Mouse (Mus musculus) neural tube, embryonic 12.5 days (tissue): ENCODE results near the gene Cd84. TPM values are rescaled to one million over a fixed set of nuclear protein-coding genes. Genes with fewer than 3 reads are reported as not detected.
"Not testable (repeated sequence)": the region's sequence is repeated elsewhere in the genome, so short reads cannot be mapped to it uniquely, and the experiment has no call there.

Experiments used
- ATAC-seq: fragments of 200-750 bp; cut with Nextera tagmentation; 2 replicates; pipeline ENCODE4 v1.8.0; 2017; ENCODE audit warnings: low read depth, mild to moderate bottlenecking, moderate TSS enrichment, moderate library complexity; ENCODE audit not compliant: low FRiP score
- H3K27ac ChIP-seq: fragments of 300-500 bp; sonication (generic); 2 replicates; pipeline ENCODE4 v1.5.1; 2016
- H3K27me3 ChIP-seq: fragments of 300-500 bp; sonication (generic); replicated peaks from 2 replicates; pipeline ENCODE4 v1.6.1; 2016; ENCODE audit warnings: mild to moderate bottlenecking
- H3K36me3 ChIP-seq: fragments of 300-500 bp; sonication (generic); 2 replicates; pipeline ENCODE4 v1.6.1; 2016; ENCODE audit warnings: mild to moderate bottlenecking
- H3K4me1 ChIP-seq: fragments of 300-500 bp; sonication (generic); 2 replicates; pipeline ENCODE4 v1.6.1; 2016
- H3K4me2 ChIP-seq: fragments of 300-500 bp; sonication (generic); replicated peaks from 2 replicates; pipeline ENCODE4 v1.6.1; 2016; ENCODE audit warnings: mild to moderate bottlenecking
- H3K4me3 ChIP-seq: fragments of 300-500 bp; sonication (generic); 2 replicates; pipeline ENCODE4 v1.5.1; 2016
- H3K9ac ChIP-seq: fragments of 300-500 bp; sonication (generic); 2 replicates; pipeline ENCODE4 v1.6.1; 2016; ENCODE audit warnings: mild to moderate bottlenecking
- H3K9me3 ChIP-seq: fragments of 300-500 bp; sonication (generic); 2 replicates; pipeline ENCODE4 v1.6.1; 2016; ENCODE audit warnings: mild to moderate bottlenecking
- WGBS: fragments of 180-500 bp; shearing (Covaris S2); methylation state at CpG from one replicate; pipeline ENCODE4 v1.1.7; 2016; 5-methylcytosine and 5-hydroxymethylcytosine counted together
- polyA plus RNA-seq: library from polyadenylated mRNA; unstranded; fragments of >200 nt; fragmentation: Nextera tagmentation; extraction: Ambion mirVana; gene quantifications from 2 replicates; pipeline ENCODE4 v1.2.1, GENCODE M21; 2016

The Cd84 gene
- 0.66 and 1.2 TPM in 2 replicates for polyA plus RNA-seq

- Histone ChIP-seq H3K9ac (no peak within 1 kb of the TSS), H3K4me3 (no peak within 1 kb of the TSS), H3K9me3 (no peaks in the 10 kb centered on the region), H3K36me3 (no peaks in the 10 kb centered on the region), H3K4me2 (no peak within 1 kb of the TSS), H3K4me1 (no peaks in the 10 kb centered on the region), H3K27me3 (no peaks in the 10 kb centered on the region), H3K27ac (no peak within 1 kb of the TSS)
- 98% methylated on average over 3 of the region's 3 CpGs for WGBS
- no peak for ATAC-seq
These were observed at the start of gene Cd84 for GRCm38 (mm10) chr1:171839488-171839887. Gene Cd84 (plus strand): TSS chr1:171839697.

DNA sequence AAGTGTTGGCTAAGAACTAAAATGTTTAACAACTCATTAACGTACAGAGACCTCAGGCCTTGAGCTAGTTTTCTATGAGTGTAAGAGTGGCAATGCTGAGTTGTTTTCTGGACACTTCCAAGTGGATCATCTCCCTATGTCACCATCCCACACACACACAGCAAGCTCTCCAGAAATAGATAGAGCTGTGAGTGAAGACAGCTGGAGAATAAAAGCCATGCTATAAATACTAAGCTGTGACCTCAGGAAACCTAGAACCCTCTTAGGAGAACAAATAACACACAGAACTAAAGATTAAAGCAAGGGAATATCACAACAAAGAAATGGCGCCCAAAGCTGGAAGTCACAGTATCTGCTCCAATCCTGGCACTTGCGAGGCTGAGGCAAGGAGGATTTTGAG is 48.0 kb upstream of the Cd84 start:
- Histone ChIP-seq H3K4me2 (no peak overlapping the region), H3K4me1 (no peaks in the 10 kb centered on the region), H3K9me3 (no peaks in the 10 kb centered on the region), H3K4me3 (no peak overlapping the region), H3K36me3 (no peaks in the 10 kb centered on the region), H3K27ac (no peak overlapping the region), H3K27me3 (no peaks in the 10 kb centered on the region), H3K9ac (no peak overlapping the region)
- 90% methylated on average over 3 of the region's 3 CpGs for WGBS
- ATAC-seq: no peak

DNA sequence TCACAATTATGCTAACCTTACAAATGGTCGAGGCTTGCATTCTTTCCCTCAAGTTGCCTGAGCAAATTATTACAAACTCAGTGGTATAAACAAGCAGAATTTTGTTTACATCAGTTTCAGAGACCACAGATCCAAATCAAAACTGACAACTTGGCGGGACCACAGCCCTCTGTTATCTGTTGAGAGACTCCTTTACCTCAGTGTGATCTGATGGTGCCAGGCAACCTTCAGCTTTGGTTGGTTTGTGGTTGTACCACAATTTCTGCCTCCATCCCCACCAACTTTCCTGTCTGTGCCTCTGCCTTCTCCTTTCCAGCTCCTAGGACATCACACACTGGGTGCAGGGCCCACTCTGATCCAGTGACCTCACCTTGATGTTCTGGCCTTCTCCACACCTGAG is 43.3 kb upstream of the Cd84 start:
- no peak for ATAC-seq
- Histone ChIP-seq H3K36me3 (no peaks in the 10 kb centered on the region), H3K4me3 (no peak overlapping the region), H3K27me3 (no peaks in the 10 kb centered on the region), H3K9ac (no peak overlapping the region), H3K4me2 (no peak overlapping the region), H3K27ac (no peak overlapping the region), H3K4me1 (no peaks in the 10 kb centered on the region), H3K9me3 (no peaks in the 10 kb centered on the region)
- 75% methylated on average over 2 of the region's 2 CpGs for WGBS

- Histone ChIP-seq H3K27ac (no peak overlapping the region), H3K4me3 (no peak overlapping the region), H3K36me3 (no peaks in the 10 kb centered on the region), H3K4me2 (no peak overlapping the region), H3K9me3 (no peaks in the 10 kb centered on the region), H3K27me3 (no peaks in the 10 kb centered on the region), H3K4me1 (no peaks in the 10 kb centered on the region), H3K9ac (no peak overlapping the region)
- no peak for ATAC-seq
- WGBS: 88% methylated on average over 1 of the region's 1 CpGs
These were observed 41.7 kb upstream of the Cd84 start for GRCm38 (mm10) chr1:171797840-171798239.

GRCm38 (mm10) chr1:171799648-171800047 is 39.8 kb upstream of the Cd84 start:
- no peaks in the 10 kb centered on the region for H3K27me3 ChIP-seq
- no peak overlapping the region for H3K9ac ChIP-seq
- H3K4me2 ChIP-seq: no peak overlapping the region
- H3K36me3 ChIP-seq: no peaks in the 10 kb centered on the region
- H3K27ac ChIP-seq: no peak overlapping the region
- no peaks in the 10 kb centered on the region for H3K9me3 ChIP-seq
- H3K4me1 ChIP-seq: no peaks in the 10 kb centered on the region
- H3K4me3 ChIP-seq: no peak overlapping the region
- 87% methylated on average over 4 of the region's 4 CpGs for WGBS
- ATAC-seq: no peak

DNA sequence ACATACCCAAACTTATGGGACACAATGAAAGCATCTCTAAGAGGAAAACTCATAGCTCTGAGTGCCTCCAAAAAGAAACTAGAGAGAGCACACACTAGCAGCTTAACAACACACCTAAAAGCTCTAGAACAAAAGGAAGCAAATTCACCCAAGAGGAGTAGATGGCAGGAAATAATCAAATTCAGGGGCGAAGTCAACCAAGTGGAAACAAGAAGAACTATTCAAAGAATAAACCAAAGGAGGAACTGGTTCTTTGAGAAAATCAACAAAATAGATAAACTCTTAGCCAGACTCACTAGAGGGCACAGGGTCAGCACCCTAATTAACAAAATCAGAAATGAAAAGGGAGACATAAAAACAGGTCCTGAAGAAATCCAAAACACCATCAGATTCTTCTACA is 28.4 kb upstream of the Cd84 start:
- 74% methylated on average over 1 of the region's 1 CpGs for WGBS
- not testable (repeated sequence) for H3K4me1 ChIP-seq, H3K4me2 ChIP-seq, H3K4me3 ChIP-seq, H3K9me3 ChIP-seq, H3K9ac ChIP-seq, H3K27ac ChIP-seq, H3K36me3 ChIP-seq, ATAC-seq, H3K27me3 ChIP-seq

- Histone ChIP-seq H3K9me3 (no peaks in the 10 kb centered on the region), H3K4me2 (no peak overlapping the region), H3K27me3 (no peaks in the 10 kb centered on the region), H3K27ac (no peak overlapping the region), H3K4me1 (no peaks in the 10 kb centered on the region), H3K36me3 (no peaks in the 10 kb centered on the region), H3K9ac (no peak overlapping the region), H3K4me3 (no peak overlapping the region)
- peak; percentile 94 for ATAC-seq
- whole genome bisulfite sequencing: 16% methylated on average over 8 of the region's 8 CpGs
These were observed 23.7 kb upstream of the Cd84 start for GRCm38 (mm10) chr1:171815545-171816439.

GRCm38 (mm10) chr1:171816991-171817390 is 22.5 kb upstream of the Cd84 start:
- no peak overlapping the region for H3K27ac ChIP-seq
- H3K27me3 ChIP-seq: no peaks in the 10 kb centered on the region
- ATAC-seq: no peak
- WGBS: 92% methylated on average over 4 of the region's 4 CpGs
- no peaks in the 10 kb centered on the region for H3K9me3 ChIP-seq
- no peaks in the 10 kb centered on the region for H3K4me1 ChIP-seq
- no peak overlapping the region for H3K4me2 ChIP-seq
- H3K4me3 ChIP-seq: no peak overlapping the region
- H3K9ac ChIP-seq: no peak overlapping the region
- H3K36me3 ChIP-seq: no peaks in the 10 kb centered on the region

DNA sequence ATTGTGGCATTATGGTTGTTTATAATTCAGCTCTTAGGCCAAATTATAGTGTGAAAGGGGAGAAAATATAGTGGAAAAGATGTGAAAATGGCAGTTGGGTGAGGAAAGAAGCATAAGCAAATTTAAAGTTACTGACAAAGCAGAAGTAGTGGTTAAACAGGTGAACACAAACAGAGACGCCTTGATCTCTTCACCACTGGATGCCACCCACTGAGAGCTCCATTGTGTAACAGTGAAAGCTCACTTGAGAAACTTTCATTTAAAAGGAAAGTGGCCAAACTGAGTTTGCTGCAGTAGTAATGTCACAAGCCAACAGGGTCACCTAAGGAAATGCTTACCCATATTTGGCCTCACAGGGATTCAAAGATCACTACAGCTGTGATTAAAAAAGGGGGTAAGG is 18.2 kb upstream of the Cd84 start:
- no peaks in the 10 kb centered on the region for H3K36me3 ChIP-seq
- H3K9me3 ChIP-seq: no peaks in the 10 kb centered on the region
- H3K4me3 ChIP-seq: no peak overlapping the region
- no peak overlapping the region for H3K27ac ChIP-seq
- H3K4me1 ChIP-seq: no peaks in the 10 kb centered on the region
- ATAC-seq: no peak
- no peak overlapping the region for H3K4me2 ChIP-seq
- no peaks in the 10 kb centered on the region for H3K27me3 ChIP-seq
- WGBS: 22% methylated on average over 1 of the region's 1 CpGs
- no peak overlapping the region for H3K9ac ChIP-seq

DNA sequence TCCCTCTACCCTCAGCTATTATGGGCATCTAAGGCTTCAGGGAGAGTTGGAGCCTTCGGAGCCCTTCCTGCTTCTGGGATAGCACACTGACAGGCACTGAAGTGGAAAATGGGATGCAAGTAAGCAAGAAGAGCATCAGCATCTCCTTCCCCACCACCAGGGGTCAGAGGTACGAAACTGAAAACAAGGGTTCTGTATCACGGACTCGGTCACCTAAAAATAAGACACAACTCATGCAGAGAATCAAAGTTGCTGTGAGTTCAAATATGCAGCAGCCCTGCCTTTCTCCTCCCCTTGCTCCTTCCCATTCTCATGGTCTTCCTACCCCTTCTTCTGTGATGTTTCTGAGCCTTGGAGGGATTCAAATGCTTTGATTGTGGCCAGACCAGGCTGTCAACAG is 14.0 kb upstream of the Cd84 start:
- H3K9me3 ChIP-seq: no peaks in the 10 kb centered on the region
- 49% methylated on average over 4 of the region's 4 CpGs for WGBS
- no peaks in the 10 kb centered on the region for H3K36me3 ChIP-seq
- no peak overlapping the region for H3K9ac ChIP-seq
- H3K4me3 ChIP-seq: no peak overlapping the region
- no peak overlapping the region for H3K4me2 ChIP-seq
- ATAC-seq: no peak
- H3K4me1 ChIP-seq: no peaks in the 10 kb centered on the region
- no peaks in the 10 kb centered on the region for H3K27me3 ChIP-seq
- H3K27ac ChIP-seq: no peak overlapping the region

GRCm38 (mm10) chr1:171826164-171826563 is 13.3 kb upstream of the Cd84 start:
- ATAC-seq: no peak
- H3K36me3 ChIP-seq: no peaks in the 10 kb centered on the region
- no peak overlapping the region for H3K4me2 ChIP-seq
- H3K27ac ChIP-seq: no peak overlapping the region
- no peak overlapping the region for H3K4me3 ChIP-seq
- no peaks in the 10 kb centered on the region for H3K4me1 ChIP-seq
- H3K9me3 ChIP-seq: no peaks in the 10 kb centered on the region
- no peak overlapping the region for H3K9ac ChIP-seq
- H3K27me3 ChIP-seq: no peaks in the 10 kb centered on the region

- H3K36me3 ChIP-seq: no peaks in the 10 kb centered on the region
- H3K4me3 ChIP-seq: no peak overlapping the region
- ATAC-seq: no peak
- no peak overlapping the region for H3K4me2 ChIP-seq
- no peak overlapping the region for H3K27ac ChIP-seq
- no peak overlapping the region for H3K9ac ChIP-seq
- H3K27me3 ChIP-seq: no peaks in the 10 kb centered on the region
- H3K9me3 ChIP-seq: no peaks in the 10 kb centered on the region
- no peaks in the 10 kb centered on the region for H3K4me1 ChIP-seq
These were observed 11.8 kb upstream of the Cd84 start for GRCm38 (mm10) chr1:171827674-171828073.

- 84% methylated on average over 4 of the region's 4 CpGs for WGBS
- no peaks in the 10 kb centered on the region for H3K27me3 ChIP-seq
These were observed 1.0 kb downstream of the Cd84 start for GRCm38 (mm10) chr1:171840450-171841023.

More at GRCm38 (mm10) chr1:171840450-171841023, 1.0 kb downstream of the Cd84 start:
- no peak for ATAC-seq
- H3K9ac ChIP-seq: no peak overlapping the region
- H3K36me3 ChIP-seq: no peaks in the 10 kb centered on the region
- H3K4me1 ChIP-seq: no peaks in the 10 kb centered on the region
- no peaks in the 10 kb centered on the region for H3K9me3 ChIP-seq
- no peak overlapping the region for H3K4me3 ChIP-seq
- H3K27ac ChIP-seq: no peak overlapping the region
- no peak overlapping the region for H3K4me2 ChIP-seq
